Mouse (Mus musculus) lung, postnatal 0 days (tissue): Measurements from ENCODE around the gene Tbc1d10a.

Experiments
- CTCF ChIP-seq: IDR thresholded peaks from 2 replicates; pipeline ENCODE4 v1.5.1; 2016; ENCODE audit warnings: antibody characterized with exemption, mild to moderate bottlenecking
- EP300 ChIP-seq: IDR thresholded peaks from 2 replicates; pipeline ENCODE4 v1.6.1; 2016; ENCODE audit warnings: antibody characterized with exemption, mild to moderate bottlenecking, control low read depth

- TF ChIP-seq CTCF (peak; percentile 76), EP300 (no peak)
These were observed 74.6 kb downstream of the Tbc1d10a start for GRCm38 (mm10) chr11:4261188-4261494.
